Mouse (Mus musculus): ENCODE data around the gene Mt2. TPM values are rescaled to one million over a fixed set of nuclear protein-coding genes. Genes with fewer than 3 reads are reported as not detected.

Gene Mt2
- polyA plus RNA-seq, 1 experiment from 2014 or later, result 21.4 TPM

- H3K27me3 ChIP-seq, result peaks cover 59% of the 10 kb centered on the region
- WGBS, result 7% methylated on average over 17 of the region's 17 CpGs
- peaks cover 23% of the 10 kb centered on the region for H3K4me1 ChIP-seq (replicated peaks)
- H3K4me2 ChIP-seq, result peak overlapping the region; percentile 44
- no peak overlapping the region for H3K27ac ChIP-seq (replicated peaks)
- no peaks in the 10 kb centered on the region for H3K9me3 ChIP-seq
- no peak overlapping the region for H3K9ac ChIP-seq
- peak; percentile 54; the same call in 1 of the 2 replicates for ATAC-seq (ENCODE audit: low FRiP score, low read depth)
- H3K36me3 ChIP-seq, result no peaks in the 10 kb centered on the region
- H3K4me3 ChIP-seq, result no peak overlapping the region
These were observed 14.1 kb downstream of the Mt2 start for GRCm38 (mm10) chr8:94186542-94186941.

GRCm38 (mm10) chr8:94187290-94188002, 15.0 kb downstream of the Mt2 start:
- H3K4me2 ChIP-seq, result 0 out of 2 replicates have a peak overlapping the region, but pooled peaks have one; percentile 12
- H3K4me3 ChIP-seq, result no peak overlapping the region
- WGBS, result 35% methylated on average over 21 of the region's 21 CpGs
- peaks cover 50% of the 10 kb centered on the region for H3K27me3 ChIP-seq
- no peak overlapping the region for H3K9ac ChIP-seq
- no peaks in the 10 kb centered on the region for H3K9me3 ChIP-seq
- H3K36me3 ChIP-seq, result no peaks in the 10 kb centered on the region
- no peak overlapping the region for H3K27ac ChIP-seq (replicated peaks)
- peaks cover 23% of the 10 kb centered on the region for H3K4me1 ChIP-seq (replicated peaks)
- no peak for ATAC-seq (ENCODE audit: low FRiP score, low read depth)

- H3K4me3 ChIP-seq, result no peak overlapping the region
- H3K27me3 ChIP-seq, result peaks cover 30% of the 10 kb centered on the region
- H3K4me2 ChIP-seq, result no peak overlapping the region
- H3K9me3 ChIP-seq, result no peaks in the 10 kb centered on the region
- H3K36me3 ChIP-seq, result no peaks in the 10 kb centered on the region
- peak overlapping the region; percentile 47 for H3K27ac ChIP-seq (replicated peaks)
- no peak overlapping the region for H3K9ac ChIP-seq
- peaks cover 15% of the 10 kb centered on the region for H3K4me1 ChIP-seq (replicated peaks)
- 49% methylated on average over 13 of the region's 13 CpGs for WGBS
- ATAC-seq (ENCODE audit: low FRiP score, low read depth), result peak; percentile 73
These were observed 17.0 kb downstream of the Mt2 start for GRCm38 (mm10) chr8:94189275-94190031.

- Histone ChIP-seq H3K4me3 (peak overlapping the region; percentile 30), H3K9ac (no peak overlapping the region), H3K9me3 (no peaks in the 10 kb centered on the region), H3K4me2 (peak overlapping the region; percentile 56), H3K27ac (replicated peaks) (no peak overlapping the region), H3K4me1 (replicated peaks) (peaks cover 15% of the 10 kb centered on the region), H3K36me3 (no peaks in the 10 kb centered on the region), H3K27me3 (peaks cover 16% of the 10 kb centered on the region)
- WGBS, result 31% methylated on average over 21 of the region's 21 CpGs
- ATAC-seq (ENCODE audit: low FRiP score, low read depth), result no peak
These were observed 18.7 kb downstream of the Mt2 start for GRCm38 (mm10) chr8:94191101-94191691.

- no peak overlapping the region for H3K27ac ChIP-seq (replicated peaks)
- no peak overlapping the region for H3K9ac ChIP-seq
- no peak overlapping the region for H3K4me2 ChIP-seq
- H3K9me3 ChIP-seq, result no peaks in the 10 kb centered on the region
- H3K36me3 ChIP-seq, result no peaks in the 10 kb centered on the region
- 0 out of 2 replicates have a peak, but pooled peaks cover 2% of the 10 kb centered on the region for H3K27me3 ChIP-seq
- WGBS, result 60% methylated on average over 1 of the region's 1 CpGs
- no peak overlapping the region for H3K4me3 ChIP-seq
- H3K4me1 ChIP-seq (replicated peaks), result peaks cover 3% of the 10 kb centered on the region; the same call in 1 of the 2 replicates
- no peak for ATAC-seq (ENCODE audit: low FRiP score, low read depth)
These were observed 20.5 kb downstream of the Mt2 start for GRCm38 (mm10) chr8:94192926-94193325.

GRCm38 (mm10) chr8:94194591-94195223, 22.2 kb downstream of the Mt2 start:
- Histone ChIP-seq H3K27ac (replicated peaks) (no peak overlapping the region), H3K4me2 (no peak overlapping the region), H3K4me1 (replicated peaks) (peaks cover 3% of the 10 kb centered on the region; the same call in 1 of the 2 replicates), H3K36me3 (no peaks in the 10 kb centered on the region), H3K9ac (no peak overlapping the region), H3K4me3 (no peak overlapping the region), H3K9me3 (no peaks in the 10 kb centered on the region), H3K27me3 (0 out of 2 replicates have a peak, but pooled peaks cover 2% of the 10 kb centered on the region)
- WGBS, result 93% methylated on average over 7 of the region's 7 CpGs
- no peak for ATAC-seq (ENCODE audit: low FRiP score, low read depth)

GRCm38 (mm10) chr8:94199202-94199869, 26.9 kb downstream of the Mt2 start:
- no peaks in the 10 kb centered on the region for H3K27me3 ChIP-seq
- ATAC-seq (ENCODE audit: low FRiP score, low read depth), result peak; percentile 54; the same call in 1 of the 2 replicates
- H3K27ac ChIP-seq (replicated peaks), result no peak overlapping the region
- no peaks in the 10 kb centered on the region for H3K9me3 ChIP-seq
- H3K9ac ChIP-seq, result no peak overlapping the region
- 0 out of 2 replicates have a peak overlapping the region, but pooled peaks have one; percentile 29 for H3K4me2 ChIP-seq
- H3K4me1 ChIP-seq (replicated peaks), result no peaks in the 10 kb centered on the region
- H3K36me3 ChIP-seq, result no peaks in the 10 kb centered on the region
- H3K4me3 ChIP-seq, result no peak overlapping the region
- WGBS, result 44% methylated on average over 10 of the region's 10 CpGs

- ATAC-seq (ENCODE audit: low FRiP score, low read depth), result no peak
- no peak overlapping the region for H3K27ac ChIP-seq (replicated peaks)
- H3K36me3 ChIP-seq, result no peaks in the 10 kb centered on the region
- no peak overlapping the region for H3K9ac ChIP-seq
- H3K4me1 ChIP-seq (replicated peaks), result no peaks in the 10 kb centered on the region
- 73% methylated on average over 3 of the region's 3 CpGs for WGBS
- H3K4me3 ChIP-seq, result no peak overlapping the region
- no peak overlapping the region for H3K4me2 ChIP-seq
- H3K27me3 ChIP-seq, result no peaks in the 10 kb centered on the region
- H3K9me3 ChIP-seq, result no peaks in the 10 kb centered on the region
These were observed 31.6 kb downstream of the Mt2 start for GRCm38 (mm10) chr8:94204043-94204442.

GRCm38 (mm10) chr8:94205736-94206135, 33.3 kb downstream of the Mt2 start:
- H3K4me3 ChIP-seq, result no peak overlapping the region
- H3K36me3 ChIP-seq, result no peaks in the 10 kb centered on the region
- WGBS, result 17% methylated on average over 5 of the region's 5 CpGs
- no peak overlapping the region for H3K4me2 ChIP-seq
- no peaks in the 10 kb centered on the region for H3K9me3 ChIP-seq
- 0 out of 2 replicates have a peak, but pooled peaks have one; percentile 65 for ATAC-seq (ENCODE audit: low FRiP score, low read depth)
- no peaks in the 10 kb centered on the region for H3K4me1 ChIP-seq (replicated peaks)
- H3K27me3 ChIP-seq, result no peaks in the 10 kb centered on the region
- no peak overlapping the region for H3K9ac ChIP-seq
- H3K27ac ChIP-seq (replicated peaks), result no peak overlapping the region

GRCm38 (mm10) chr8:94206256-94206655, 33.8 kb downstream of the Mt2 start:
- Histone ChIP-seq H3K4me2 (no peak overlapping the region), H3K9me3 (no peaks in the 10 kb centered on the region), H3K9ac (no peak overlapping the region), H3K4me3 (no peak overlapping the region), H3K27ac (replicated peaks) (no peak overlapping the region), H3K36me3 (no peaks in the 10 kb centered on the region), H3K4me1 (replicated peaks) (no peaks in the 10 kb centered on the region), H3K27me3 (no peaks in the 10 kb centered on the region)
- WGBS, result 78% methylated on average over 8 of the region's 8 CpGs
- ATAC-seq (ENCODE audit: low FRiP score, low read depth), result no peak

GRCm38 (mm10) chr8:94207491-94207890, 35.0 kb downstream of the Mt2 start:
- H3K4me3 ChIP-seq, result no peak overlapping the region
- H3K36me3 ChIP-seq, result no peaks in the 10 kb centered on the region
- no peak for ATAC-seq (ENCODE audit: low FRiP score, low read depth)
- no peak overlapping the region for H3K9ac ChIP-seq
- no peak overlapping the region for H3K27ac ChIP-seq (replicated peaks)
- no peaks in the 10 kb centered on the region for H3K4me1 ChIP-seq (replicated peaks)
- H3K9me3 ChIP-seq, result no peaks in the 10 kb centered on the region
- no peak overlapping the region for H3K4me2 ChIP-seq
- no peaks in the 10 kb centered on the region for H3K27me3 ChIP-seq
- 56% methylated on average over 2 of the region's 2 CpGs for WGBS

All from hindbrain, embryonic 15.5 days (tissue).